Mouse (Mus musculus): ENCODE results near the gene Zranb1. TPM values are rescaled to one million over a fixed set of nuclear protein-coding genes. Genes with fewer than 3 reads are reported as not detected.

Zranb1 gene
- polyA plus RNA-seq, 1 experiment from 2014 or later = 15.6 TPM

- ATAC-seq (ENCODE audit: low FRiP score) = no peak
- 77% methylated on average over 5 of the region's 5 CpGs for WGBS
Measured at GRCm38 (mm10) chr7:132891561-132892310, 39.2 kb upstream of the Zranb1 start.

GRCm38 (mm10) chr7:132892311-132892661 is 38.7 kb upstream of the Zranb1 start:
- Histone ChIP-seq H3K4me1 (ENCODE audit: control insufficient read depth, insufficient read depth, low read length) (no peaks in the 10 kb centered on the region), H3K4me3 (ENCODE audit: low read depth, low read length) (no peak overlapping the region), H3K9ac (ENCODE audit: low read length) (no peak overlapping the region), H3K4me2 (no peak overlapping the region), H3K27ac (ENCODE audit: low read depth, low read length) (no peak overlapping the region), H3K27me3 (ENCODE audit: control insufficient read depth, insufficient read depth, low read length) (no peaks in the 10 kb centered on the region), H3K36me3 (ENCODE audit: control insufficient read depth, insufficient read depth, low read length) (no peaks in the 10 kb centered on the region), H3K9me3 (ENCODE audit: control insufficient read depth, low read length) (no peaks in the 10 kb centered on the region; the same call in 1 of the 2 replicates)
- ATAC-seq (ENCODE audit: low FRiP score) = no peak
- no peak for DNase-seq (ENCODE audit: low spot score, missing footprints)
- 53% methylated on average over 4 of the region's 4 CpGs for WGBS

More at GRCm38 (mm10) chr7:132891561-132892310, 39.2 kb upstream of the Zranb1 start:
- Histone ChIP-seq H3K4me2 (no peak overlapping the region), H3K4me3 (ENCODE audit: low read depth, low read length) (no peak overlapping the region), H3K27me3 (ENCODE audit: control insufficient read depth, insufficient read depth, low read length) (no peaks in the 10 kb centered on the region), H3K9me3 (ENCODE audit: control insufficient read depth, low read length) (no peaks in the 10 kb centered on the region; the same call in 1 of the 2 replicates), H3K9ac (ENCODE audit: low read length) (no peak overlapping the region), H3K4me1 (ENCODE audit: control insufficient read depth, insufficient read depth, low read length) (no peaks in the 10 kb centered on the region), H3K36me3 (ENCODE audit: control insufficient read depth, insufficient read depth, low read length) (no peaks in the 10 kb centered on the region), H3K27ac (ENCODE audit: low read depth, low read length) (no peak overlapping the region)
- DNase-seq (ENCODE audit: low spot score, missing footprints) = no peak

DNA sequence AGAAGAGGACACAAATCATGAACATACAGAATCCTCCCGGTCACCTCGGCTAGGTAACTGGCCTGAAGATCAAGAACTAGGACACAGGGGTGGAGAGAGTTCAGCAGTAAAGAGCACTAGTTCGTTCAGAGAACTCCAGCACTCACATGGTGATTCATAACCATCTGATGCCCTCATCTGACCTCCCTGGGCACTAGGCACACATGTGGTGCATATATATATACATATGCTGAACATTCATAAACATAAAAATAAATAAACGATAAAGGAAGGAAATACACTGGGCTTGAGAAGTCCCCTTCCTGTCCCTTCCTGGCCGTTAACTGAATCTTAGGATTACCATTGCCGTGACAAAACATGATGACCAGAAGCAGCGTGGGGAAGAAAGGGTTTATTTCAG is 38.1 kb upstream of the Zranb1 start:
- H3K4me1 ChIP-seq (ENCODE audit: control insufficient read depth, insufficient read depth, low read length) = no peaks in the 10 kb centered on the region
- no peak overlapping the region for H3K4me2 ChIP-seq
- 78% methylated on average over 7 of the region's 7 CpGs for WGBS
- H3K4me3 ChIP-seq (ENCODE audit: low read depth, low read length) = no peak overlapping the region
- no peaks in the 10 kb centered on the region for H3K36me3 ChIP-seq (ENCODE audit: control insufficient read depth, insufficient read depth, low read length)
- no peak overlapping the region for H3K27ac ChIP-seq (ENCODE audit: low read depth, low read length)
- H3K9me3 ChIP-seq (ENCODE audit: control insufficient read depth, low read length) = no peaks in the 10 kb centered on the region; the same call in 1 of the 2 replicates
- DNase-seq (ENCODE audit: low spot score, missing footprints) = peak; percentile 51
- H3K9ac ChIP-seq (ENCODE audit: low read length) = no peak overlapping the region
- ATAC-seq (ENCODE audit: low FRiP score) = no peak
- H3K27me3 ChIP-seq (ENCODE audit: control insufficient read depth, insufficient read depth, low read length) = no peaks in the 10 kb centered on the region

DNA sequence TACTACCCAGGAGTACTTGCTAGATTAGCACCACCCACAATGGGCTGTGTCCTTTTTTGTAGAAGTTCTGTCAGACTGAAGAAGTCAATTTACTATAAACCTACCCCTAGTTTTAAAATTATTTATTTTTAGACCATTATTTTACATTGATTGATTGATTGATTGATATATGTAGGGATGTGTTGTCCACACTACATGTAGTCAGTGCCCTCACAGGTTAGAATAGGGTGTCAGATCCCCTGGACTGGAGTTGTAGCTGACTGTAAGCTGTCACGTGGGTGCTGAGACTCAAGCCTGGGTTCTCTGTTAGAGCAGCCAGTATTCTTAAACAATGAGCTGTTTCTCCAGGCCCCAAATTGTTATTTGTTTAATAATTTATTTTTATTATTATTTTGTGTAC is 37.6 kb upstream of the Zranb1 start:
- Histone ChIP-seq H3K9me3 (ENCODE audit: control insufficient read depth, low read length) (no peaks in the 10 kb centered on the region; the same call in 1 of the 2 replicates), H3K9ac (ENCODE audit: low read length) (no peak overlapping the region), H3K4me3 (ENCODE audit: low read depth, low read length) (no peak overlapping the region), H3K27me3 (ENCODE audit: control insufficient read depth, insufficient read depth, low read length) (no peaks in the 10 kb centered on the region), H3K36me3 (ENCODE audit: control insufficient read depth, insufficient read depth, low read length) (no peaks in the 10 kb centered on the region), H3K4me1 (ENCODE audit: control insufficient read depth, insufficient read depth, low read length) (no peaks in the 10 kb centered on the region), H3K27ac (ENCODE audit: low read depth, low read length) (no peak overlapping the region), H3K4me2 (no peak overlapping the region)
- ATAC-seq (ENCODE audit: low FRiP score) = no peak
- no peak for DNase-seq (ENCODE audit: low spot score, missing footprints)
- WGBS = 83% methylated on average over 1 of the region's 1 CpGs

GRCm38 (mm10) chr7:132894841-132895555 is 35.9 kb upstream of the Zranb1 start:
- Histone ChIP-seq H3K4me3 (ENCODE audit: low read depth, low read length) (no peak overlapping the region), H3K27me3 (ENCODE audit: control insufficient read depth, insufficient read depth, low read length) (no peaks in the 10 kb centered on the region), H3K4me2 (no peak overlapping the region), H3K9me3 (ENCODE audit: control insufficient read depth, low read length) (no peaks in the 10 kb centered on the region; the same call in 1 of the 2 replicates), H3K27ac (ENCODE audit: low read depth, low read length) (no peak overlapping the region), H3K4me1 (ENCODE audit: control insufficient read depth, insufficient read depth, low read length) (no peaks in the 10 kb centered on the region), H3K36me3 (ENCODE audit: control insufficient read depth, insufficient read depth, low read length) (no peaks in the 10 kb centered on the region), H3K9ac (ENCODE audit: low read length) (no peak overlapping the region)
- no peak for ATAC-seq (ENCODE audit: low FRiP score)
- no peak for DNase-seq (ENCODE audit: low spot score, missing footprints)
- WGBS = 87% methylated on average over 7 of the region's 7 CpGs

GRCm38 (mm10) chr7:132896206-132896815 is 34.6 kb upstream of the Zranb1 start:
- no peak for ATAC-seq (ENCODE audit: low FRiP score)
- WGBS = 88% methylated on average over 9 of the region's 9 CpGs
- H3K27me3 ChIP-seq (ENCODE audit: control insufficient read depth, insufficient read depth, low read length) = no peaks in the 10 kb centered on the region

DNA sequence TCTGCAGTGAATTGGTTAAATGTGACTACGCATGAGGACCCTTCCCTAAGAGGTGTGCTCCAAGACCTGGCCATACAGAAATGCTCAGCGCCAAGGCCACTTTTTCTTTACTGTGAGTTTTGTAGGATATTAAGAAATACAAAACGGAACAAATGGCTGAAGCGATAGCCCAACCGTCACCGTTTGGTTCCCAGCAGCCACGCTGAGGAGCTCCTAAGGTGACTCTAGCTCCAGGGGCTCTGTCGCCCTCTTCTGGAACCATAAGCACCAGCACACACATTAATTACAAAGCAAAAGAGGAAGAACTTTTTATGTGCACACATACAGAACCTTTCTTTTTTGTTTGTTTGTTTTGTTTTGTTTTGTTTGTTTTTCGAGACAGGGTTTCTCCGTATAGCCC is 33.7 kb upstream of the Zranb1 start:
- no peak overlapping the region for H3K4me2 ChIP-seq
- no peak for ATAC-seq (ENCODE audit: low FRiP score)
- no peaks in the 10 kb centered on the region; the same call in 1 of the 2 replicates for H3K9me3 ChIP-seq (ENCODE audit: control insufficient read depth, low read length)
- H3K36me3 ChIP-seq (ENCODE audit: control insufficient read depth, insufficient read depth, low read length) = no peaks in the 10 kb centered on the region
- no peaks in the 10 kb centered on the region for H3K4me1 ChIP-seq (ENCODE audit: control insufficient read depth, insufficient read depth, low read length)
- H3K9ac ChIP-seq (ENCODE audit: low read length) = no peak overlapping the region
- no peak for DNase-seq (ENCODE audit: low spot score, missing footprints)
- no peak overlapping the region for H3K4me3 ChIP-seq (ENCODE audit: low read depth, low read length)
- no peak overlapping the region for H3K27ac ChIP-seq (ENCODE audit: low read depth, low read length)
- no peaks in the 10 kb centered on the region for H3K27me3 ChIP-seq (ENCODE audit: control insufficient read depth, insufficient read depth, low read length)
- WGBS = 82% methylated on average over 10 of the region's 10 CpGs

More at GRCm38 (mm10) chr7:132896206-132896815, 34.6 kb upstream of the Zranb1 start:
- H3K4me3 ChIP-seq (ENCODE audit: low read depth, low read length) = no peak overlapping the region
- H3K36me3 ChIP-seq (ENCODE audit: control insufficient read depth, insufficient read depth, low read length) = no peaks in the 10 kb centered on the region
- no peak for DNase-seq (ENCODE audit: low spot score, missing footprints)
- no peak overlapping the region for H3K27ac ChIP-seq (ENCODE audit: low read depth, low read length)
- no peaks in the 10 kb centered on the region; the same call in 1 of the 2 replicates for H3K9me3 ChIP-seq (ENCODE audit: control insufficient read depth, low read length)
- H3K4me2 ChIP-seq = no peak overlapping the region
- H3K9ac ChIP-seq (ENCODE audit: low read length) = no peak overlapping the region
- no peaks in the 10 kb centered on the region for H3K4me1 ChIP-seq (ENCODE audit: control insufficient read depth, insufficient read depth, low read length)

GRCm38 (mm10) chr7:132898234-132898633 is 32.7 kb upstream of the Zranb1 start:
- Histone ChIP-seq H3K9ac (ENCODE audit: low read length) (no peak overlapping the region), H3K4me3 (ENCODE audit: low read depth, low read length) (no peak overlapping the region), H3K36me3 (ENCODE audit: control insufficient read depth, insufficient read depth, low read length) (no peaks in the 10 kb centered on the region), H3K4me1 (ENCODE audit: control insufficient read depth, insufficient read depth, low read length) (no peaks in the 10 kb centered on the region), H3K27me3 (ENCODE audit: control insufficient read depth, insufficient read depth, low read length) (no peaks in the 10 kb centered on the region), H3K9me3 (ENCODE audit: control insufficient read depth, low read length) (no peaks in the 10 kb centered on the region; the same call in 1 of the 2 replicates), H3K4me2 (no peak overlapping the region), H3K27ac (ENCODE audit: low read depth, low read length) (no peak overlapping the region)
- no peak for ATAC-seq (ENCODE audit: low FRiP score)
- peak; percentile 85 for DNase-seq (ENCODE audit: low spot score, missing footprints)
- WGBS = 93% methylated on average over 2 of the region's 2 CpGs
